Mouse (Mus musculus) right cerebral cortex, postnatal 14 days (tissue): ENCODE data around the gene Baiap2l1.

Source experiments
- DNase-seq: peaks from one replicate; pipeline ENCODE4 v3.0.0; 2022

The Baiap2l1 gene

DNA sequence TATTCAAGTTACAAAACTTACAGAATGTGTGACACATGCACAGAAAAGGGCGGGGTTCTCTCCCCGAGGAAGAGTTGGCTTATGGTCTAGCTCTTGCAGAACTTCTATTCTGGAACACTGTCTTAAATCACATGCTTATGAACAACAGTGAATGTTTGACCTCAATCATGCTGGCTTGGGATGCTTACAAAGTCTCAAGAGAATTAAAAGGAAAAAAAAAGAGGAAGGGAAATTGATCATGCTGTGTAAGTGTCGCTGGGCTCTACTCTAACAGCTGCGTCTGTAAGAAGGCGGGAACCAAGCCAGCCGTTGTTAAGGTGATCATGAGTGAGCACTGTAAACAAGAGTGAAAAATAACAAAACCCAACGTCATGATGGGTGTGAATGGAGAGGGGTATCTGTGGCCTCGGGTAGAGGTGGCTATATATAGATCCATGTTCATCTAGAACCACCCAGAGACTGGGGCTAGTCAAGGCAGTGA is 74.3 kb downstream of the Baiap2l1 start:
- no peak for DNase-seq

DNA sequence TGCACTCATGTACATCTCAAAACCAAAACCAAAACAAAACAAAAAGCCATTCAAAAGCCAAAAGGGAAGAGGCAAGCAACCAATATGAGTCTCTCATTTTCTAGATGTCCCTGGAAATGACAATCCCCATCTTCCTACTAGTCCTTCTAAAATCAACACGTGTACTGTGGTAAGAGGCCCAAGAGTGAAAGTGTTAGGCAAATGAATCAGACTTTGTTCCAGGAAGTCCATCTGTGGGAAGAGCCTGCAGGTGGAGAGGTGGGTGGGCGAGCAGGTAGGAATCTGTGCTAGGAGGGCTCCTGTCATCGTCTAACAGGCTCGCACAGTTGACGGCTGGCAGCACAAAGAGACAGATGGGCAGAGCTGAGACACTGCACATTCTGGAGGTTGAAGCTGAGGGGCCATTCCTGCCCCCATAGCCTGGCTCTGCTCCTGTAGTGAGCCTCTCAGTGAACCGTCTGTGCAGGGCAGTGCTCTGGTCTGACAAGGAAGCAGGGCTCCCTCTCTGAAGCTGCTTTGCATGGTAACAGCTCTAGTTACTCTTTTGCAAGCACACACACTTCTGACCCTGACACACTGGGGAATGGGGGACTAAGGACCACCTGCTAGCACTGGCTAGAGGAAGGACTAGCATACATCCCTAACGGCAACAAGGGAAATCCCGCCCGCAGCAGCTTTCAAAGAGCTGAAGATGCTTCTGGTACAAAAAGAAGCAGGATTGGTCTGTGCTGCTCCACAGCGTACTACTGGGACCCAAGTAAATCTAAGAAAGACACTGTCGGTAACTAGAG is 75.2 kb downstream of the Baiap2l1 start:
- DNase-seq: no peak

DNA sequence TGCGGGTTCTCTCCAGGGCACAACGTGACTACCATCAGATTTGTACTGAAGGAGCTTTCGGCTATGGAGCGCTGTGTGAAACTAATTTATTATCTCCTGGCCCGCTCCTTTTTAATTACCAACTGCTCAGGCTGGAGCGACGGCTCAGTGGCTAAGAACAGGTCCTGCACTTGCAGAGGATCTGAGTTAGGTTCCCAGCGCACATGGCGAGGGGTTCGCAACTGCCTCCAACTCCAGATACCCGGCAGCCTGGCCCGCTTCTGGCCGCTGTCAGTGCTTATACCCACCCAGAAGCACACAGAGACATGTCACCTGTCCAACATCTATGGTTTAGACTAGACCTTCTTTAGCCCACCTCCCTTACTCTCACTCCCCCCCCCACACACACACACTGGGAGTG is 78.0 kb downstream of the Baiap2l1 start:
- DNase-seq: no peak

DNA sequence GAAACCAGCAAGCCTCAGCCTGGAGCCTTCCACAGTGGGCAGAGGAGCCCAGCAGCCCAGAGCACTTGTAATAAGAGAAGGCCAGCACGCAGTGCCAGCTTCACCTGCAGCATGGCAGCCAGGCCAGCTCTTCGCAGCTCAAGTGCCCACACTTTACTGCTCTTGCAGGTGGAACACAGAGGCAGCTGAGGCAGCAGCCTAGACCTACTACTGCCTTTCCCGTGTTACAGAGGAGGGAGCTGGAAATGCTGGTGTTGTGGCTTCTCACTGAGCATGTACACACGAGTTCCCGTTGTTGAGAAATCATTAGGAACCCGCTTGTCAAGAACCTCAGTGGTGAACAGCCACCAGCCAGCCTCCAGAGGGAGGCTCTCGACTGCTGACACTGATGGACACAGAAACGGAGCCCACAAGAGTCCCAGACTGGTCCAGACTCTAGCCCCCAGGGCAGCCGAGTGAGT is 78.8 kb downstream of the Baiap2l1 start:
- no peak for DNase-seq

DNA sequence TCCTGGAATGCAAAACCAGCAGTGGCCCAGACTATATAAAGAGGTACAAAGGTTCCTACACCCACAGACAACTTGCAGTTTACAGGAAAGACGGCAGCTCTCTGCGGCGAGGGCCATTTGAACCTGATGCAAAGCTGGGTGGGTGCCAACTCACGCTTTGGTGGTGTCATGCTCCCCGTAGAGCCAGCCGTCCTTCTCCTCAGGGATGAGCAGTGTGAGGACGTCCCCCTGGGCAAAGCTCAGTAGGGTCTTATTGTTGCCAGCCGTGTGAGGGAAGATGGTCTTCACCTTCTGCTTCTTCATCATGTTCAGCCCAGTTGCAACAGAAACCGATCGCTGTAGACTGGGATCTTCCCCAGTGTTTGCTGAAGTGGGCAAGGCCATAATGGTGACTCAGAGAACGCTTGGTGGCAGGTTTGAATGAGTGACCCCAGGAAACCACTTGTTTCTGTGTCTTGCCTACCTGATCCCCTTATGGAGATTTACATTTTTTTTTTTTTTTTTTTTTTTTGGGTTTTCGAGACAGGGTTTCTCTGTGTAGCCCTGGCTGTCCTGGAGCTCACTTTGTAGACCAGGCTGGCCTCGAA is 79.4 kb downstream of the Baiap2l1 start:
- no peak for DNase-seq

DNA sequence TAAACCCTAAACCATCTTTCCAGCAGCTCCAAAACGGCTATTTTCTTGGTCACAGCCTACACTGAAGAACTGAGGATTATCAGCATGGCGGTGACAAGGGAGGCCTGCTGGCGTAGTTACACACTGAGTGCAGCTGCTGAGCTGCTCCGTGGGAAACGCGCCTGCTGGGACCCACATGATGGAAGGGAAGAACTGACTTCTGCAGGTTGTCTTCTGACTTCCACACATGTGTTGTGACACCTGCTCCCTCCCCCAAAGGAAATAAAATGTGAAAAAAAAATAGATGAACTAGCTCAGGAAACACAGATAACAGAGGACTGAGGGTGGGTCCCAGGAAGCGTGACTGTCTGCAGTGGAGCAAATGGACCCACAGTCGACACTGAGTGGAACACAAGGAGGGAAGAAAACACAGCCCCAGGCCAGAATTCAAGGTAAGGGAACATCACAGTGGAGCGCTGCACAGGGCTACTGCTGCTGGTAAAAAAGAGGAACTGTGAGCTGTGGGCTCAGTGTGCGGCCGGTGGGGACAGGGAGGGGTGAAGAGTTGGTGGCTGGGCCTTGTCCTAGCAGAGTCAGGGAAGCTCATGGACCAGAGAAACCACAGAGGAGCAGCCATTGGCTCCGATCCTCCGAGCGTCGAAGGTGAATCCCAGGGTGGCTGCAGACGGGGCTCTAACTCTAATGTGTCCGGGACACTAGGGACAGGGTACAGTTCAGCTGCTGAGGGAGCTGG is 80.8 kb downstream of the Baiap2l1 start:
- DNase-seq: no peak

DNA sequence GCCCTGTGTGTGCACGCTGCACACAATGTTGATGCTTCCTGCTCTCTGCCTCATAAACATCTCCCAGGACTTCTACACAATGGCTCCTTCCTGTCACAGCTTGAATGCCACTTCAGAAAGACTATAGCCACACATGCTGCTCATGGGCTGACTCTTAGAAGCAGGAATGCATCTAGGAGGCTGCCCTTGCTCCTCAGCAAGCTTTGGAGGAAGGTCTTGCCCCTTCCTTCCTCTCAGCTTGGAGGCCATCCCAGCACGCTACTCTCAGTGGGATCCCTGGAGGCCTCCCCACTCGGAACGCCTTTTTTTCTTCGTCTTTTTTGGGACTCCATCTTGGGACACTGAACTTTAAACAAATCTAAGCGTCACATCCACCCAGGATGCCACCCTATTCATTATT is 83.0 kb downstream of the Baiap2l1 start:
- DNase-seq: no peak

DNA sequence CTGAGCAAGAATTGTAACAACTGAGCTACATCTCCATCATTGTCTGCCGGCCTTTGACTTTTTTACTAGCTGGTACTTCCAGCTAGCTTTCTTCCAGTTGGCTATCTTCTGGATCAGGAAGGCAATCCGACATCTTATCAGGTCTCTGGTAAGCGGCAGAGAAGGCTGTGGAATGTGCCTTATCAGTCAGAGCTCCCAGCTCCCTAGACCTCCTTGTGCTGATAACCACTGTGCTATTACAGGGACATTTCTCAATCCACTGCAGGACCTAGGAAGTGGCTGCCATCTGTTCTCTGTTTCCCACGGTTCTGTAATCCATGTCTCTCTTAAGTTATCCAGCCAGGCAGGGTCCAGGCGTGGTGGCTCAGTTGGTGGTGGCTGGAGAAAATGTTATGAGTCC is 86.1 kb downstream of the Baiap2l1 start:
- DNase-seq: no peak

DNA sequence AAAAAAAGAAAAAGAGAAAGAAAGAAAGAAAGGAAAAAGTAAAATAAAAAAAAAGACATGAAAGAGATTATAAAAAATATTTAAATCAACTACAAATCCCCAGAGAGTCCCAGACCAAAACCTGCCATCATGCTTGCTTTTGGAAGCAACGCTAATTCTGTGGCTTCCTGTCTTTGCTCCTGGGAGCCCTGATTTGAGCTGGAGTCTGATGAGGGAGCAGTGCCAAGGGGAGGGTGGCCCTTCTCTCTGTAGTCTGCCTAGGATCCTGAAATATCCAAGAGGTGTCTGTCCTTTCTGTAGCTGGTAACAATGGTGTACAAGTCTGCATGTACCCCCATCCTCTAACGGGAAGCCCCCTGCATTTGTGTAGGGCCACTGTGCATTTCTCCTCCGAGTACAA is 86.8 kb downstream of the Baiap2l1 start:
- DNase-seq: no peak

DNA sequence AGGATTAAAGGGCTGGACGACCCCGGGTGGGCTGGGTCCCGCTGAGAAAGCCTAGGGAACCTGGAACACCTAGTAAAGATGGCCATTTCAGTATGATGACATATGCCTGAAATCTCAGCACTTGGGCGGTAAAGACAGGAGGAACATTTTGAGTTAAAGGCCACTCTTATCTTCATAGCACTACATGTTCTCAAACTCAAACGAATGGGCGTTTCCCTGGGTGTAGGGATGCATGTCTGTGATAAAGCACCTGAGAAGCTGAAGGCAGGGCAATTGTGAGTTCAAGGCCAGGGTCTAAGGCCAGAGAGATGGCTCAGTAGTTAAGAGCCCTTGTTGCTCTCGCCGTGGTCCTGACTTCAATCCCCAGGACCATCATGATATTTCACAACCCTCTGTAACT is 87.5 kb downstream of the Baiap2l1 start:
- no peak for DNase-seq

DNA sequence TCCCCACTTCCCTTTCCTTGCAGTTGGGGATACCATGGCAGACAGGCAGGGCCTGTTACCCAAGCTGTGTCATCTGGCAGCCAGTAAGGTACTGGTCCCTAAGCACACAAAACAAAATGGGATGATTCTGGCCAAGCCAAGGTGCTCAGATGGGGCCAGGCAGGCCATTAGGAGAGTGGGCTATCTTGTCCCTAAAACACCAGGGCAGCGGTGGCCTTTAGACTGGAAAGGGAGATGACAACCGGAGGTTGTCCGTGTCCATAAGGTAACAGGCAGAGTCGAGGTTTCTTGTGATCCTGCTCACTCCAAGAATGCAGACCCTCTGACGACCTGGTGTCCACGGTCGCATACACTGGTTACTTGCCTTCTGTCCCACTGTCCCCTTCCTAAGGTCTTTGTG is 88.0 kb downstream of the Baiap2l1 start:
- no peak for DNase-seq

DNA sequence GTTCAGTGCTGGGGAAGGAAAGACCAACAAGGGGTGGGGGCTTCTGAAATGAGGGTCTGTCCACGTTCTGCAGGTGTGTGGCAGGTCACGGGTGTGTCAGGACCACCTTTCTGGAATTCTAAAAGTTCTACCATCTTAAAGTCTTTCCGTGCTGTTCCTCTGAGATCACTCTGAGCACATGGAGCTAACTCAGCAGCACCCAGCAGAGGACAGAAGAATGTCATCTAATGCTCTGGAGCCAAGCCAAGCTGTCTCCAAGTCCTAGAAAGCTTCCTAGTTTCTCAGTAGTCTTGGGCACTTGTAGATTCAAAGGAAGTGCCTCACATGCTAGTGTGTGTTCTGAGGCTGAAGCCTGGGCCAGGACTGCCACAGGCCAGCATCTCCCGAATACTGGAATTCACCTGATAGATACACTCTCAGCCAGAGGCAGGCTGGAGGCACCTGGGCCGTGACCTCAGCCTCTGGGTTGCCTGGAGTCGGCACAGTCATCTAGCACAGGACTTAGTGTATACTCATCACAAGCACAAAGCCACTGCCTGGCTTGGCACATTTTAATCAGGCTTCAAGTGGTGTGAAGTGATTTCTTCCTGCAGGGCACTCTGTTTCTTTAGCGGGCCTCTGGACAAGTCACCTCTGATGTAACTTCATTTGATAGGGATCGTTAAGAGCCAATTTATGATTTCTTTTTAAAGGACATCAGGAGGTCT is 90.2 kb downstream of the Baiap2l1 start:
- peak; percentile 66 for DNase-seq

DNA sequence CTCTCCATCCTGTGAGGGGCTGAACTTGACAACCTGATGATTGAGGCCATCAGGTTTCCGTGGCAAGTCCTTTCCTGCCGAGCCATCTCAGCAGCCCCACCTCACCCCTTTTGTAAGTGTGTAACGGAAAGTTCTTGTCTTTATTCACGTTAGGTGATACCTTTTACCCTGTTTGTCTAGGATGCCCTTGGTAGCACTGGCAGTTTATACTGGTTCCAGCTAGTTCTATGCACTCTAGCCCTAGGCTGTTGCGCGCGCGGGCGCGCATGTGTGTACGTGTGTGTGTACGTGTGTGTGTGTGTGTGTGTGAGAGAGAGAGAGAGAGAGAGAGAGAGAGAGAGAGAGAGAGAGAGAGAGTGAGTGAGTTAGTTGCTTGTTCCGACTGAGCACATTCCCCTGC is 94.4 kb downstream of the Baiap2l1 start:
- no peak for DNase-seq

DNA sequence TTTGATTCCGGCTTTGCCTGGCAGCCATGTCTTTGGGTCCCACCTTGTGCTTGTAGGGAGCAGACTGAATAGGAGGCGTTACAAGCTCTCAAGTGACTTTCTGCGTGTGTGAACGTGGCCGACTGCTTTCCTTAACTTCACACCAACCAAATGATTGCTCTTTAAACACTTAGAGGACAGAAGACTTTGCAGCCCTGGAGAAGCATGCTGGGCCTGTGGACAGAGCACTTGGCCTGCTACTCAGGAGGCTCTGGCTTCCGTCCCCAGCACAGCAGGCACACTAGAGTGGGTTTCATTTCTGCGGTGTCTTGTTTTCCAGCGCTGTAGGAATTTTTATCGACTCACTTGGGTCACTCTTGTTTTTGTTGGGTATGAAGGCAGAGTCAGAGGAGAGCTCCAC is 94.8 kb downstream of the Baiap2l1 start:
- no peak for DNase-seq

DNA sequence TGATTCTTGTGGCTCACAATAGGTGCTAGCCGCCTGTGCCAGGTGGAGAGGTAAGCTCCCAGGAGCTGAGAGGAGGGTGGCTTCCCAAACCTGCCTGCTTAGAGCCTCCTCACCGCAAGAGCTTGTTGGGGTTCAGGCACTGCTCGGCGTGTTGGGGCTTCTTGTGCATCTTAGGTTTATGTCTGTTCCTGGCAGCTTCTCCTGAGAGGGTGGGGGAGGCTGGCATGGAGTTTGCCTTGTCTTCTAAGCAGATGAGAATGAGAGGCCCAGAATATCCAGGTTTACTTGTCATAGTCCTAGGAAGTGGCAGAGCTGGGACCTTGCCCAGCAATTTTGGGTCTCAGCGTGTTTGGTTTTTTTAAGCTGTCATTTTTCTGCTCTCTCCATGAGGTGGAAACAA is 96.1 kb downstream of the Baiap2l1 start:
- no peak for DNase-seq

DNA sequence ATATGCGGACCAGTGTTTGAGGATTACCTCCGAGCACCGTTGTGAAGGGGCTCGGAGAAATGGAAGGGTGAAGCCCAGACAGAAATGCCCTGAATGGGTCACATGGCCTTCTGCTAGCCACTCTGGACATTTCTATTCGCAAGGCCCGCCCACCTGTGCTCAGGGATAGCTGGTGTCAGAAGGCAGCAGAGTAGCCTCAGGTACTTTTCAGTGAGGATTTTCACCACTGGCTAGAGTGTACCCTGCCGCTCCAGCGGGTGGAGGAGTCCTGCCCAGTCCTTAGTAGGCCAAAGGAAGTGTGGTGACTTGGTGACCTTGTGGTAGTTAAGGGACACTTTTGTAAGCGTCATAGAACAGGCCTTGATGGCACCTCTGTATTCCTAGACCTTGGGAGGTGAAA is 96.6 kb downstream of the Baiap2l1 start:
- DNase-seq: no peak

DNA sequence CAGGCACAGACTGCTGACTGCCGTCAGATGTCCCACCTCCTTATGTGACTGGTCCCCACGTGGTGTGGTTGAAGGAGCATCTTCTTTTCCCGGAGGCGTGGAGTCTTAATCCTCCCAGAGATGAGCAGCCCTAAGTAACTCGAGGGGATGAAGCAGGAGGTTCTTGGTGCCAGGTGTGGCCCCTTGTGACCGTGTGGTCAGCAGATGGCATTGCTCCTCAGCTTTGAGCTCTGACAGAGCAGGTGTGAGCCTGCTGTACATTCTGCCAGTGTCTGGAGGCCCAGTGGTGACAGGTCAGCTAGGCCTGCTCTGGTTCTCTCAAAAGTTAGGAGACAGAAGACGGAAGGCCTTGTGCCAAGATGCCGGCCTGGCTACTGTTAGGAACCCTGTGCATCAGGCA is 97.4 kb downstream of the Baiap2l1 start:
- DNase-seq: no peak

DNA sequence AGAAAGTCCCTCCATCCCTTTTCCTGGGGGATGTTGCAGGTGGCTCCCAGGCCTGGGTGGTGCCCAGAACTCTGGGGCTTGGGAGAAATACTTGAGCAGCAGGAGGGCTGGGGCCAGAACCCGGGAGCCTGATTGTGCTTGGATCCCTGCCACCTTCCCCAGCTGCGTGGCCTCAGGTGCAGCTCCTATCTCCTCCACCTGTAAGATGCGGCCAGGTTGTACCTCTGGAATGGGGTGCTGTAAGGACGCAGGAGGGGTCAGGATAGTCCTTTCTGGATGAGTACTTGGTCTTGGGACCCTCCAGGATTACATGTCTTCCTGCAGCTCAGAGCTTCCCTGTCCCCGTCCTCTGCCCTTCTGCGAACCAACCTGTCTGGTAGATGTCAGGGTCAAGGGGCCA is 98.7 kb downstream of the Baiap2l1 start:
- DNase-seq: no peak

DNA sequence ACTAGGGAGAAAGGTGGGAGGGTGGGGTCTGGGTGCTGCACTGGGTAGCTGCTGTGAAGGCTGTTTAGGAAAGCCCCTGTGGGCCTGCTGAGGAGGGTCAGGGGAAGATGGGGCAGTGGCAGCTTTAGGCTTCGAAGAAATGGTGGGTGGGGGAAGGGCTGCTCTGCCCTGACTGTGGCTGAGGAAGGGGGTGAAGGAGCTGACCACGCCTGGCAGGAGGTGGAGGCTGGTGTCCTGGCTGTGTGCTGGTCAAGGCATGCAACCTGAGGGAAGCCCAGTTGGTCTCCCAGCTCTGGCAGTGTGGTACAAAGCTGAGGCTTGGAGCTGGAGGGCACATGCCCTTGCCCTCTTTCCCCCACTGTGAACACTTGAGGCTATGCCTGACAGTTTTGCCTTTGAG is 99.2 kb downstream of the Baiap2l1 start:
- no peak for DNase-seq

DNA sequence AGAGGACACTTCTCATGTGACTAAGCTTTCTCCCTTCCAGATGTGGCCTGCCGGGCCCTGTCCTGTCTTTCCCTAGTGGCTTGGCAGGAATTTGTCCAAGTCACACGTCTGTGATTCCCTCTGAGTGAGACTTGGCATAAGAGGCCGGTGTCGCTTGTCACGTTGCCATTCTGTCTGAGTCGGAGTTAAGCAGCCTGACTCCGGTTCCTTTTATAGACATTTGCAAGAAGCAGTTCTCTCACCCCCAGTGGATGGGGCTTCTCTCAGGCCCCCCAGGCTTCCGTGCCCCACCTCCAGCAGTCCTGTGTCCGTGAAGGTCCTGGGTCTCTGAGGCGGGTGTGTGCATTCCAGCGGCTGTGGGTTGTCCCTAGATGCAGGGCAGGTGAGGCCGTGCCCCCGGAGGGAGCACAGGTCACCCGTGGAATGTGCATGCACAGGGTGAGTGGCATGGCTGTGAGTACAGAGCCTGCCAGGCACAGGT is 99.7 kb downstream of the Baiap2l1 start:
- DNase-seq: no peak

DNA sequence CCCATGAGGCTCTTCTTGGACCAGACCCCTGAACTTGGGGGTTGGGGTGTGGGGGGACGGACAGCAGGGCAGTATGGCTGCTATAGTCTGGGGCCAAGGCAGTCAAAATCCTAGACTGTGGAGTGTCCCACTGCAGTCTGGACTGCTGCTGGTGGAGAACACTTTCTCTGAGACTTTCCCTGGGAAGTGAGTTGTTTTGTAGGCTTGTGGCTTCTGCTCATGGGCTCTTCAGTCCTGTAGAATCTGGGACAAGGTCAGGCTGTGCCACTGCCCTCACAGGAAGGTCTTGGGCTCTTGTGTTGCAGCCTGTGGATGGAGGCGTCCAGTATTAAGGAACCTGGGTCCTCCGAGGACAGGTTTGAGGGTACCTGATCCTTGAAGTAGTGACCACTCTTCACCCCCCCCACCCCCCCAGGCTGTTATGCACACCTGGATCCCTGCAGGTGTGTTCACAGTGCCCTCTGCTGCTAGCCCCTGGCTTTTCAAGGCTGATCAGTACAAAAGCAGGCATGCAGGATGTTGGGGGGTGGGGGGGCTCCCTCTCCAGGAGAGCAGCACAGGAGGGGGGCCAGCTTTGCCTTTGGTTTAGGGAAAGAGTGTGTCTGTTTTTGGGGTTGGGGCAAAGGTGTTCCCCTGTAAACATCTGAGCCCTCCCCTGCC is 100.3 kb downstream of the Baiap2l1 start:
- no peak for DNase-seq

DNA sequence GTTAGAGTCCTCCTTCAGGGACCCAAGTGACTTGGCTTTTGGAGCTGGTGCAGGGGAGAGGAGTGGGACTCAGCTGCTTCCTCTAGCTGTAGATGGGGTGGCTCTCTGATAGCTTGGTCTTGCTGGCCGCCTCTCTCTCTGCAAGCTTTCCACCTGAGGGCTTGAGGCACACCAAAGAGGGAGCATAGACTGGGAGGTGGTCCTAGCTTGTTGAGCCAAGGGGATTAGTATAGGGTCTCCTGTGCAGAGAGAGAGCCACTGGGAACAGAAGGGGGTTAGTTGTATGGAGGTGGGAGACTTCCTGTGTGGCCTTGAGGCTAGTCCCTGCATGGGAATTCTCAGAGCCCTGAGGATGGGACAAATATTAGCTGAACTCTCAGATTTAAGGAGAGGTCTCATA is 101.0 kb downstream of the Baiap2l1 start:
- no peak for DNase-seq

DNA sequence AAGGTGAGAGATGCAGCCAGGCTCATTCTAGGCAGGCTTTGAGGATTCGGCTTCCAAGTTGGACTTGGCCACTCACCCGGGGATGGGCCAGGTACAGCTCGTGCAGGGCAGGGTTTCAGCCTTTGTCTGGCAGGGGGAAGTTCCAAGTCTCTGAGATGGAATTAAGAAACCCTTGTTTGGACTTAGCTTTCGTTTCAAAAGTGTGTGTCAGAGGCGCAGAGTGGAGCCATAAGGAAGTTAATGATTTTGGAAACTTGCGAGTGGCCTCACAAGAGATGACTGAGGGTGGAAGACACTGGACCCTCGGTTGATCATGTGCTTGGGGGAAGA is 101.4 kb downstream of the Baiap2l1 start:
- DNase-seq: no peak
